Mouse (Mus musculus) neutrophil, adult 5-6 weeks (primary cell): ENCODE results near the gene Zfp462. TPM values are rescaled to one million over a fixed set of nuclear protein-coding genes. Genes with fewer than 3 reads are reported as not detected.
"Not testable (repeated sequence)": the region's sequence is repeated elsewhere in the genome, so short reads cannot be mapped to it uniquely, and the experiment has no call there.

Source experiments
- ATAC-seq: fragments of 151-379, 151-347 bp; 2 replicates; pipeline ENCODE4 v1.8.0; 2017; ENCODE audit warnings: mild to moderate bottlenecking, moderate TSS enrichment; ENCODE audit not compliant: insufficient number of reproducible peaks, poor library complexity, low FRiP score, severe bottlenecking; ENCODE audit errors: extremely low read depth
- total RNA-seq: library from RNA; stranded (forward); fragments of 200-1000 nt; gene quantifications from 2 replicates; pipeline ENCODE4 v1.2.3, GENCODE M21; 2017

Gene Zfp462
- total RNA-seq: under 0.01 TPM in 1 of 2 replicates, not detected in the other

- ATAC-seq: no peak
Observed at GRCm38 (mm10) chr4:54944921-54945430, at the start of gene Zfp462. Gene Zfp462 (plus strand): TSS chr4:54945048.

DNA sequence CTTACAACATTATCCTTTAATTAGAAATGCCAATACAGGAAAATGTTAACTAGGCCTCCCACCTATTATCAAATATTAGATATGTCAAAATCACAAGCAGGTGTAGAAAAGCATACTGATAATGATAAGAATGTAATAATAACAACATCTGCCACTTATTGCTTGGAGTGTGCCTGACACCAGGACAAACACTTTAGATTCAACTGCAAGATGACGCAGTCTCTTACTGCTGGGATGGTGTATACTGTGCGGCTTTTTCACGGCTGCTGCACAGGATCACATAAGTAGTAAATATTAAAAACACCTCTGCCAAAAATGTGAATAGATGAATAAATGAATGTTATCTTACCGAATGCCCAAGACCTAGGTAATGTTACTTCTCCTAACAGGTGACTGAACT is 48.8 kb upstream of the Zfp462 start:
- ATAC-seq: no peak

GRCm38 (mm10) chr4:54904641-54905040 is 40.2 kb upstream of the Zfp462 start:
- ATAC-seq: no peak

GRCm38 (mm10) chr4:54905399-54905953 is 39.4 kb upstream of the Zfp462 start:
- no peak for ATAC-seq

- ATAC-seq: no peak
Observed at GRCm38 (mm10) chr4:54910300-54910699, 34.5 kb upstream of the Zfp462 start.

DNA sequence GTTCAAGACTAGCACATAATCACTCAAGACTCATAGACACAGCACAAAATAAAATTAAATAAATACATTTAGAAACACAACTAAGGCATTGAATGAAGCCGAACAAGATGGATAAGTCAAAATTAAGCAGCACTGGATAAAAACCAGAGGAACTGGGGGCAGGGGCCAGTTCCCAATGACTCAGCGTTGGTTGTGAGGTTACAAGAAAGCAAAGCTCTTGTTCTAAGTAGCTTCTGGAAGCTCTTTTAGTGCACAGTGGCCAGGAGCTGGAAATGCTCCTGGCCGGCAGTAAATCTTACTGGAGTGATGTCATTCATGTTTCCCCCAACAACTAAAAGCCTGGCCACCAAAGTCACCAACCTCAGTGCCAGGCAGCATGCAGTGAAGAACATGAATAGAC is 26.6 kb upstream of the Zfp462 start:
- ATAC-seq: no peak

DNA sequence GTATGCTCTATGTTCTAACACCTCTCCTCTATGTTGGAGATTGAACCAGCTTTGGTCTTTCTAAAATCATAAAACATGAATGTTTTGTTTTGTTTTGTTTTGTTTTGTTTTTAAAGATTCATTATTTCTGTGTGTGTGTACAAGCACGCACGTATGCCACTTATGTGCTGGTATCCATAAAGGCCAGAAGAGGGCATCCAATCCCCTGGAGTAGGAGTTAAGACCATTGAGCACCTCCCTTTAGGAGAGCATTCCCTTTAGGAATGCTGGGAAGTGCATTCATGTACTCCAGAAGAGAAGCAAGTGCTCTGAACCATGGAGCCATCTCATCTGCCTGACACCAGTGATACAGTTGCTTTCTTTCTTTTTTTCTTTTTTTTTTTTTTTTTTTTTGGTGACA is 21.5 kb upstream of the Zfp462 start:
- no peak for ATAC-seq

DNA sequence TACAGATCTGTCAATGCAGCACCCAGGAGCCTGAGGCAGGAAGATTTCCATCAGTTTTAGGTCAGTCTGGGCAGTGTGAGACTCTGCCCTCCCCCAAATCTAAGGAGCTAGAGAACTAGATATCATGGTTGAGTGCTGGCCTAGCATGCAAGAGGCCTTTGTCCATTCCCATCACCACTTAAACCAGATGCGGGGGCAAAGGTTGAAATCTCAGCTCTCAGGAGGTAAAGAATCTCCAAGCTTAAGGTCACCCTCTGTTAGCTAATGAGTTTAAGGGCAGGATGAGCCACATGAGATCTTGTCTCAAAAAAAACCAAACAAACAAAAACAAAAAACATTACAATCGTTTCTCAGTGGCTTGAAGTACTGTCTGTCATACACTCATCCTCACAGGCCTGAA is 20.5 kb upstream of the Zfp462 start:
- ATAC-seq: no peak

- ATAC-seq: not testable (repeated sequence)
Observed at GRCm38 (mm10) chr4:54926456-54926855, 18.4 kb upstream of the Zfp462 start.

DNA sequence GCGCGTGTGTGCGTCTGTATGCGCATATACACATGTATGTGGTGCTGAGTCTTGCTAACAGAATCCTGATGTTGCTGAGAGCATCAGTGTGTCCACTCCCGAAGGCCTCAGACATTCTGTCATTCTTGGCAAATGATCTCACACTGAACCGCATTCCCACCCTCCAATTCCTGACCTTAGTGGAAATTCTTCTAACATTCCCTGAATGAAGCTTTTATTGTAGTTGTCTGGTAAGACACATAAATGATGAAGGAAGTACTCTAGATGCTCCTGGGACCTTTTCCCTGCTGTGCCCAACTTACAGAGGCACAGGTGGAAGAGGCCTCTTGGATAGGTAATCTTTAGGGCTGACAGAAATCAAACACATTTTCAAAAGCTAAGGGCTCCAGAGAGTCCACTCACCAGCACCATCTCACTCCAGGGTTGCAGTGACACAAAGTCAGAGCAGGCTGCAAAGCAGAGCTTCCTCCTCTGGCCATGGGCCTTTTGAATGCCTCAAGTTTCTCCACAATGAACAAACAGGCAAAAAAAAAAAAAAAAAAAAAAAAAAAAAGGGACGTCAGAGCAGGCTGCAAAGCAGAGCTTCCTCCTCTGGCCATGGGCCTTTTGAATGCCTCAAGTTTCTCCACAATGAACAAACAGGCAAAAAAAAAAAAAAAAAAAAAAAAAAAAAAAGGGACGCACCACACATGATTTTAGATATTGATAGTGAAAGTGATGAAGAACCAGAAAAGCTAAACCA is 17.4 kb upstream of the Zfp462 start:
- not testable (repeated sequence) for ATAC-seq

DNA sequence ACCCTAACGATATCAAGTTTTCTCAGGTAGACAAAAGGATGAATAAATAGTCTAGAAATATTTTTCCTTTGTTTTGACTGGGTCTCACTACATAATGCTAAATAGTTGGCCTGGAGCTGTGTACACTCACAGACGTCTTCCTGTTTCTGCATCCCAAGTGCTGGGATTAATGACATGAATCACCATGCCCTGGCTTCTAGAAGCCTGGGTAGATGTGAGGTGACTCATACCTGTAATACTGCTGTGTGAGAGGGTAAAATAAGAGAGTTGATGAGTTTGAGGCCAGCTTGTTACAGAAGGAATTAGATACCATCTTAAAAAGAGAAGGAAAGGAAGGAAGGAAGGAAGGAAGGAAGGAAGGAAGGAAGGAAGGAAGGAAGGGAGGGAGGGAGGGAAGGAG is 15.2 kb upstream of the Zfp462 start:
- ATAC-seq: no peak

GRCm38 (mm10) chr4:54932668-54933067 is 12.2 kb upstream of the Zfp462 start:
- no peak for ATAC-seq

GRCm38 (mm10) chr4:54937161-54937560 is 7.7 kb upstream of the Zfp462 start:
- no peak for ATAC-seq

DNA sequence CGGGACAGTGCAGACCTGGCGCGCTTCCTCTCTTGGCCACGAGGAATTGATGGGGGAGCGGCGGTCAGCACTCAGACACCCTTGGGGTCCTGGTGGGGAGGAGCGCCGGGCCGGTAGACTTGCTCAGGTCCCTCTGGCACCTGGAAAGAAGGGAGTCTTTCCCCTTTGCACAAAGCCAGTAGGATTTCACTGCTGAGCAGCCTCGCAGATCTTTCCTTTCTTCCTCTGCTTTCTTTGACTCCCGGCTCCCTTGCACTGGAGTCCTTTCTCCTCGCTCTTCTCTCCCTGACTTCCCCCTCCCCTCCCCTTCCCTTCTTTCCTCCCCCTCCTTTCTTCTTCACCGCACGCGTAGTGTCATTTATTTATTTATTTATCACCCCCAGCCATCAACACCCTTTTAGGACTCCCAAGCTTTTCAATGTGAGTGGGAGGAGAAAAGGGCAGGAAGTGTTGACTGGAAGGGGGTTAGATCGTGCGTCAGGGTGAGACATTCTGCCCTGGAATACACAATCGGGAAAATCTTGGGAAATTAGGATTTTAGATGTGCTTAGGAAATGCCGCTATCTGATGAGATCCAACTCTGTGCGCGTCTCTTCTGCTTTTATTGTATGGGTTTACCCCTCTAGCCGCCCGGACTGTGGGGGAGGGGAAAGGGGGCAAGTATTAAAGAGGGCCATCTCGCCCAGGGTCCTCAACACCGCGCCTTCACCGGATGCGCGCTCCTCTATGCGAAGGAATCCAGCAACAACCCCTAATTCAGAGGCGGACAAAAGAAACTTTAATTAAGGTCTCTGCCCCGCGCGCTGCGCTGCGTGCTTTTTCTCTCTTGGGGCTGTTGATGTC is 976 bp downstream of the Zfp462 start:
- no peak for ATAC-seq

DNA sequence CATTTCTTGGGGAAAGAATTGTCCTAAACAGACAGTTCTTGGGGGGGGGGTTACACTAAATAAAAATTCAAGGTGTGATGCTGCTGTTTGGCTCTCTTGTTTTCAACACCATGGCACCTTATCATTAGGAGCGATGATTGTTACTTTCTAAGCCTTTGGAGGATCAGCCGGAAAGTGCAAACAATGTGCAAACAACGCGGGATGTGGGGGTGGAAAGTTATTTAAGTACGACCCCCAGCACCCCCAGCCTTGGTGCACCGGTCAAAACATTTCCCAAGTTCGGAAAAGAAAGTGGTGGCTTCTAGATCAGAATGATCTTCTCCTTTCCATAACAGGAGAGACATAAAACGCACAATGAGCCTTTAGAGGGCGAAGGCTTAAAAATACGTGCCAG is 1.8 kb downstream of the Zfp462 start:
- no peak for ATAC-seq

- no peak for ATAC-seq
Observed at GRCm38 (mm10) chr4:54947056-54947990, 2.5 kb downstream of the Zfp462 start.

DNA sequence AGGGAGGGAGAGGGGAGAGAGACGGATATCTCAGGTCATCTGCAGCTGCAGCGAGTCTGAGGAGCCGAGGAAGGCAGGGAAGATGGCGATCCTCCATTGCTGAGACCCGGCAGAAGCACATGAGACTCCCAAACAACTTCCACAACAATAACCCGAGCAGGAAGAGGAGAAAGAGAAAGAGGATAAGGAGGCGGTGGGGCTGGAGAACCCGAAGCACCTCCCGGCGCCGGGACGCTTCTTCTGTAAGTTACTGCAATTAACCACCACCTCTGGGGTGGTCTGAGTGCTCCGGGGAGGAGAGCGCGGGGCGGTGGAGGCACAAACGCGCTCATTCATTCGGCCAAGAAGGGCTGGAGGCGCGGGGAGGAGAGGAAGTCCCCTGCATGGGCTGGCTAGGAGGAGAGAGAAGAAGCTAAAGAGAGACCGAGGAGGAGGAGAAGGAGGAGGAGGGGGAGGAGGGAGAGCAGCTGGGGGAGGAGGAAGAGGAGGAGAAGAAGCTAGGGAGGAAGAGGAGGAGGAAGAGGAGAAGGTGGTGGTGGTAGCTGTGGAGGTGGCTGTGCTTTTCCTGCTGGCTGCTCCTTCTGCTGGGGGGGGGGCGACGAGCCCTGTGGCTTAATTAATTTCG is 3.3 kb downstream of the Zfp462 start:
- ATAC-seq: no peak
